Mouse (Mus musculus): Measurements from ENCODE around the gene Gipr.

The Gipr gene

GRCm38 (mm10) chr7:19165656-19166423, at the start of gene Gipr:
TSS of gene Gipr (minus strand) at chr7:19166127.
- no peak for DNase-seq

GRCm38 (mm10) chr7:19214940-19215339, 49.0 kb upstream of the Gipr start:
- no peak for DNase-seq

GRCm38 (mm10) chr7:19214369-19214768, 48.4 kb upstream of the Gipr start:
- DNase-seq = no peak

- no peak for DNase-seq
These were observed 47.5 kb upstream of the Gipr start for GRCm38 (mm10) chr7:19213385-19213784.

- no peak for DNase-seq
These were observed 46.2 kb upstream of the Gipr start, which contains the start of gene Gpr4 for GRCm38 (mm10) chr7:19211996-19212755. TSS of gene Gpr4 (plus strand) at chr7:19212538.

GRCm38 (mm10) chr7:19211041-19211675, 45.2 kb upstream of the Gipr start:
- no peak for DNase-seq

- no peak for DNase-seq
These were observed 44.1 kb upstream of the Gipr start for GRCm38 (mm10) chr7:19210010-19210409.

GRCm38 (mm10) chr7:19209494-19209893, 43.6 kb upstream of the Gipr start:
- DNase-seq = no peak

- DNase-seq = no peak
These were observed 43.1 kb upstream of the Gipr start for GRCm38 (mm10) chr7:19208944-19209472.

- no peak for DNase-seq
These were observed 42.4 kb upstream of the Gipr start for GRCm38 (mm10) chr7:19208201-19208910.

- no peak for DNase-seq
These were observed 36.3 kb upstream of the Gipr start for GRCm38 (mm10) chr7:19202065-19202850.

- no peak for DNase-seq
These were observed 35.7 kb upstream of the Gipr start for GRCm38 (mm10) chr7:19201660-19202059.

- no peak for DNase-seq
These were observed 32.1 kb upstream of the Gipr start for GRCm38 (mm10) chr7:19197985-19198384.

GRCm38 (mm10) chr7:19196676-19197075, 30.7 kb upstream of the Gipr start:
- DNase-seq = peak; percentile 35

GRCm38 (mm10) chr7:19194676-19195075, 28.7 kb upstream of the Gipr start:
- no peak for DNase-seq

GRCm38 (mm10) chr7:19184758-19185157, 18.8 kb upstream of the Gipr start:
- no peak for DNase-seq

GRCm38 (mm10) chr7:19184250-19184649, 18.3 kb upstream of the Gipr start:
- no peak for DNase-seq

- no peak for DNase-seq
These were observed 15.0 kb upstream of the Gipr start for GRCm38 (mm10) chr7:19180862-19181429.

- DNase-seq = no peak
These were observed 14.0 kb upstream of the Gipr start for GRCm38 (mm10) chr7:19179936-19180335.

- peak; percentile 51 for DNase-seq
These were observed 13.2 kb upstream of the Gipr start for GRCm38 (mm10) chr7:19179173-19179572.

- peak; percentile 81 for DNase-seq
These were observed 12.6 kb upstream of the Gipr start for GRCm38 (mm10) chr7:19178443-19179092.

All from cerebellum, adult 11 months (tissue).